Mouse (Mus musculus): Measurements from ENCODE around the gene Kl. TPM values are rescaled to one million over a fixed set of nuclear protein-coding genes. Genes with fewer than 3 reads are reported as not detected.

Kl gene
- polyA plus RNA-seq, 1 experiment: 0.69 TPM

DNA sequence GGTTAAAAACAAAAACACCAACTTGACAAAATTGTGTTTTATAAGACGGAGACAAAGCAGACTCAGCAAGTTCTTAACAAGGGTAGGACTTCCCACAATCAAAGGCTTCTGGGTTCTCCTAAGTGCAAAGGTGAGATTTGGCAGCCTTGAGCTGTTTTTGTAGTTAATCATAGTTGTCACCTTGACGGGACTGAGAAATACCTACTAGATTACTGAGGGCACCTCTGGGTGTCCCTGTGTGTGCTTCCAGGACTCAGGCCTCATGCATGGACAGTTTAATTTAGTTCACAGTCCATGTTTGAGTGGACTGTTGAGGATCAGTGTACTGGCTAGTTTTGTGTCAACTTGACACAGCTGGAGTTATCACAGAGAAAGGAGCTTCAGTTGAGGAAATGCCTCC is 72.1 kb downstream of the Kl start:
- no peak overlapping the region for H3K9ac ChIP-seq (ENCODE audit: low read depth, poor library complexity, severe bottlenecking)
- H3K36me3 ChIP-seq (ENCODE audit: control insufficient read depth, insufficient read depth, low read length, poor library complexity, severe bottlenecking): no peaks in the 10 kb centered on the region
- H3K27me3 ChIP-seq (ENCODE audit: control insufficient read depth, insufficient read depth, low read length, poor library complexity, severe bottlenecking): no peaks in the 10 kb centered on the region
- H3K9me3 ChIP-seq (replicated peaks; ENCODE audit: control insufficient read depth, insufficient read depth, low read length, poor library complexity, severe bottlenecking): no peaks in the 10 kb centered on the region; the same call in 1 of the 2 replicates
- TF ChIP-seq POLR2A (IDR thresholded peaks at IDR 0.05; ENCODE audit: insufficient read depth, low read length): no peak
- no peak for TF ChIP-seq CTCF (IDR thresholded peaks at IDR 0.05; ENCODE audit: low read depth, low read length)
- TF ChIP-seq EP300 (IDR thresholded peaks at IDR 0.05; ENCODE audit: insufficient read depth, low read depth, low read length): no peak
- no peak overlapping the region for H3K4me3 ChIP-seq (ENCODE audit: low read depth, low read length)
- peaks cover 6% of the 10 kb centered on the region for H3K4me1 ChIP-seq (ENCODE audit: control insufficient read depth, insufficient read depth, low read length)
- no peak overlapping the region for H3K27ac ChIP-seq (ENCODE audit: insufficient read depth, low read length)

GRCm38 (mm10) chr5:151026069-151026468 is 73.7 kb downstream of the Kl start:
- TF ChIP-seq CTCF (IDR thresholded peaks at IDR 0.05; ENCODE audit: low read depth, low read length): no peak
- no peak for TF ChIP-seq EP300 (IDR thresholded peaks at IDR 0.05; ENCODE audit: insufficient read depth, low read depth, low read length)
- no peak overlapping the region for H3K9ac ChIP-seq (ENCODE audit: low read depth, poor library complexity, severe bottlenecking)
- no peaks in the 10 kb centered on the region for H3K36me3 ChIP-seq (ENCODE audit: control insufficient read depth, insufficient read depth, low read length, poor library complexity, severe bottlenecking)
- peaks cover 6% of the 10 kb centered on the region for H3K4me1 ChIP-seq (ENCODE audit: control insufficient read depth, insufficient read depth, low read length)
- H3K27me3 ChIP-seq (ENCODE audit: control insufficient read depth, insufficient read depth, low read length, poor library complexity, severe bottlenecking): no peaks in the 10 kb centered on the region
- H3K27ac ChIP-seq (ENCODE audit: insufficient read depth, low read length): no peak overlapping the region
- no peak overlapping the region for H3K4me3 ChIP-seq (ENCODE audit: low read depth, low read length)
- no peaks in the 10 kb centered on the region; the same call in 1 of the 2 replicates for H3K9me3 ChIP-seq (replicated peaks; ENCODE audit: control insufficient read depth, insufficient read depth, low read length, poor library complexity, severe bottlenecking)

- no peak overlapping the region for H3K4me3 ChIP-seq (ENCODE audit: low read depth, low read length)
- no peak overlapping the region for H3K27ac ChIP-seq (ENCODE audit: insufficient read depth, low read length)
- peaks cover 5% of the 10 kb centered on the region for H3K4me1 ChIP-seq (ENCODE audit: control insufficient read depth, insufficient read depth, low read length)
- TF ChIP-seq POLR2A (IDR thresholded peaks at IDR 0.05; ENCODE audit: insufficient read depth, low read length) (no peak), CTCF (IDR thresholded peaks at IDR 0.05; ENCODE audit: low read depth, low read length) (no peak), EP300 (IDR thresholded peaks at IDR 0.05; ENCODE audit: insufficient read depth, low read depth, low read length) (no peak)
- H3K9me3 ChIP-seq (replicated peaks; ENCODE audit: control insufficient read depth, insufficient read depth, low read length, poor library complexity, severe bottlenecking): no peaks in the 10 kb centered on the region; the same call in 1 of the 2 replicates
- H3K27me3 ChIP-seq (ENCODE audit: control insufficient read depth, insufficient read depth, low read length, poor library complexity, severe bottlenecking): no peaks in the 10 kb centered on the region
- no peak overlapping the region for H3K9ac ChIP-seq (ENCODE audit: low read depth, poor library complexity, severe bottlenecking)
- H3K36me3 ChIP-seq (ENCODE audit: control insufficient read depth, insufficient read depth, low read length, poor library complexity, severe bottlenecking): no peaks in the 10 kb centered on the region
Measured at GRCm38 (mm10) chr5:151027171-151027570, 74.8 kb downstream of the Kl start.

DNA sequence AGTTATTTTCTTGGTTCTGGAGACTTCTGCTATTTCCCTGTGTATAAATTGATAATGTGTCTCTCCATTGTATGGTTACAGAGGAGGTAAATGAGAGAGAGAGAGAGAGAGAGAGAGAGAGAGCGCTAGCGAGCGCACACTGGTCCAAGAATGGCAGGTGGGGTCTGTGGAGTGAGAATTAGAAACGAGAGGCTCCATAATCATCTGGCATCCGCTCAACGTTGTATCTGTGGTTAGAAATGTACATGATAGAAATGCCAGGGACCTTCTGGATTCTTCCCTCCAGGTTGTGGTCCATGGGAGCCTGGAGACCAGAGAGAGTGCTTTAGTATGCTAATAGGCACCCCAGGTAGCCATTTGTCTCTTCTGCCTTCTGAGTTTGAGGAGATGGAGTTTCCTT is 76.5 kb downstream of the Kl start:
- Histone ChIP-seq H3K4me1 (ENCODE audit: control insufficient read depth, insufficient read depth, low read length) (peaks cover 4% of the 10 kb centered on the region), H3K27ac (ENCODE audit: insufficient read depth, low read length) (no peak overlapping the region), H3K9ac (ENCODE audit: low read depth, poor library complexity, severe bottlenecking) (no peak overlapping the region), H3K4me3 (ENCODE audit: low read depth, low read length) (no peak overlapping the region), H3K27me3 (ENCODE audit: control insufficient read depth, insufficient read depth, low read length, poor library complexity, severe bottlenecking) (no peaks in the 10 kb centered on the region), H3K9me3 (replicated peaks; ENCODE audit: control insufficient read depth, insufficient read depth, low read length, poor library complexity, severe bottlenecking) (no peaks in the 10 kb centered on the region; the same call in 1 of the 2 replicates), H3K36me3 (ENCODE audit: control insufficient read depth, insufficient read depth, low read length, poor library complexity, severe bottlenecking) (no peaks in the 10 kb centered on the region)
- no peak for TF ChIP-seq POLR2A (IDR thresholded peaks at IDR 0.05; ENCODE audit: insufficient read depth, low read length)
- no peak for TF ChIP-seq CTCF (IDR thresholded peaks at IDR 0.05; ENCODE audit: low read depth, low read length)

DNA sequence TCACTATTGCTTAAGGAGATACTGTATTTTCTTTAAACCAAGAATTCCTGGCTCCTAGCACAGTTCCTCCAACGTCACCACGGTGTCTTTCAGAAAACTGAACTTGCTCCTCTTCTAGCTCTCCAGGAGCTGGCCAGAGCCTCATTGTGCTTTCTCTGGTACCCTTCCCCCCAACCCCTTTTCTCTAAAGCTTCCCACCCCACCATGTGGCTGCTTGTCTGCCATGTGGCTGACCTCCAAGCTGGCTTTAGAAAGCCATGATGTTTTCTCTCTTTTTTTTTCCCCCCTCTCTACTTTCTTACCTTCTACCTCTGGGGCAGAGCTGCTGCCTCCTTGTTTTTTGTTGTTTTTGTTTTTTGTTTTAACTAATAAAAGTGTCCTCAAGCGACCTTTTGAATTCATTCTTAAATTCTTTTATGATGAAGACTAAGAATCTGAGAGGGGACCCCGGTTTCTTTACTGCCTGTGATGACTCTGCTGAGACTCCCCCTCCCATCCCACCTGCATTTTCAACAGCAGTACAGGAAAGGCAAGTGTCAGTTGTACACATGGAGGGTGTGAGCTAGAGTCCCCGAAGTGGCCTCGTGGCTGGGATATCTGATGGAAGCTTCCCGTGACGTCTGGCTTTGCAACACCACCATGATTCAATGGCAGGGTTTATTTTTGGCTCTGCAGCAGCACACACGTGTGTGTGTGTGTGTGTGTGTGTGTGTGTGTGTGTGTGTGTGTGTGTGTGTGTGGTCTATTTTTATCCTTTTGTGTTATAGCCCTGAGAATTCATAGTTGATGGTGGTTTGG is 82.5 kb downstream of the Kl start:
- Histone ChIP-seq H3K4me1 (ENCODE audit: control insufficient read depth, insufficient read depth, low read length) (no peaks in the 10 kb centered on the region), H3K9ac (ENCODE audit: low read depth, poor library complexity, severe bottlenecking) (no peak overlapping the region), H3K27ac (ENCODE audit: insufficient read depth, low read length) (no peak overlapping the region), H3K36me3 (ENCODE audit: control insufficient read depth, insufficient read depth, low read length, poor library complexity, severe bottlenecking) (no peaks in the 10 kb centered on the region), H3K27me3 (ENCODE audit: control insufficient read depth, insufficient read depth, low read length, poor library complexity, severe bottlenecking) (no peaks in the 10 kb centered on the region), H3K4me3 (ENCODE audit: low read depth, low read length) (no peak overlapping the region), H3K9me3 (replicated peaks; ENCODE audit: control insufficient read depth, insufficient read depth, low read length, poor library complexity, severe bottlenecking) (no peaks in the 10 kb centered on the region)
- TF ChIP-seq EP300 (IDR thresholded peaks at IDR 0.05; ENCODE audit: insufficient read depth, low read depth, low read length) (no peak), POLR2A (IDR thresholded peaks at IDR 0.05; ENCODE audit: insufficient read depth, low read length) (no peak), CTCF (IDR thresholded peaks at IDR 0.05; ENCODE audit: low read depth, low read length) (no peak)

GRCm38 (mm10) chr5:151037871-151038270 is 85.5 kb downstream of the Kl start:
- Histone ChIP-seq H3K27me3 (ENCODE audit: control insufficient read depth, insufficient read depth, low read length, poor library complexity, severe bottlenecking) (no peaks in the 10 kb centered on the region), H3K36me3 (ENCODE audit: control insufficient read depth, insufficient read depth, low read length, poor library complexity, severe bottlenecking) (no peaks in the 10 kb centered on the region), H3K9ac (ENCODE audit: low read depth, poor library complexity, severe bottlenecking) (no peak overlapping the region), H3K9me3 (replicated peaks; ENCODE audit: control insufficient read depth, insufficient read depth, low read length, poor library complexity, severe bottlenecking) (no peaks in the 10 kb centered on the region), H3K4me3 (ENCODE audit: low read depth, low read length) (no peak overlapping the region), H3K4me1 (ENCODE audit: control insufficient read depth, insufficient read depth, low read length) (no peaks in the 10 kb centered on the region), H3K27ac (ENCODE audit: insufficient read depth, low read length) (no peak overlapping the region)
- no peak for TF ChIP-seq CTCF (IDR thresholded peaks at IDR 0.05; ENCODE audit: low read depth, low read length)
- no peak for TF ChIP-seq EP300 (IDR thresholded peaks at IDR 0.05; ENCODE audit: insufficient read depth, low read depth, low read length)
- no peak for TF ChIP-seq POLR2A (IDR thresholded peaks at IDR 0.05; ENCODE audit: insufficient read depth, low read length)

All from ES-Bruce4 (cell line).